Mouse (Mus musculus): Measurements from ENCODE around the gene Nup43.
A peak's percentile ranks its signal among the peaks of the same experiment; 100 is the strongest.
"Not testable (repeated sequence)": the region's sequence is repeated elsewhere in the genome, so short reads cannot be mapped to it uniquely, and the experiment has no call there.

Nup43 gene

DNA sequence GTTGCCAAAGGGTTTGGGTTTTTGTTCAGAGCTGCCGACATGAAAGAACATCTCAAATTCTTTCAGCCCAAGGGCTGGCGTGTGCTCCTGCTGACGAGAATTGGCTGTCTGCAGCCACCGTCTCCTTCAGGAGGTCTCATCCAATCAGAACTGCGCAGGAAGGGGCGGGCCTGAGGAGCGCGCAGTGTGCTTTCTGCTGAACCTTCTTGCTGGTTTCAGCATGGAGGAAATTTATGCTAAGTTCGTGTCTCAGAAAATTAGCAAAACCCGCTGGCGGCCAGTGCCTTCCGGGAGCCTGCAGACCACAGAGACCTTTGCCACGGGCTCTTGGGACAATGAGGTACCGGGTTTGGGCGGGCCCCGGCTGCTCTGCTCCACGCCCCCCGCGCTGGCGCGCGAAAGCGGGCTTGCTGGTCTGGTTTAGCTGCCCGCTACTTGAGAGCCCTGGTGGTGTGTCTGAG is at the start of gene Nup43:
Gene Nup43 (plus strand): TSS at position 162 of the 461 bp plus-strand sequence.
- peak; percentile 89 to 92 for DNase-seq

GRCm38 (mm10) chr10:7617556-7617955 is 49.7 kb upstream of the Nup43 start:
- DNase-seq: not testable (repeated sequence)

GRCm38 (mm10) chr10:7619821-7620241 is 47.5 kb upstream of the Nup43 start:
- DNase-seq: no peak

DNA sequence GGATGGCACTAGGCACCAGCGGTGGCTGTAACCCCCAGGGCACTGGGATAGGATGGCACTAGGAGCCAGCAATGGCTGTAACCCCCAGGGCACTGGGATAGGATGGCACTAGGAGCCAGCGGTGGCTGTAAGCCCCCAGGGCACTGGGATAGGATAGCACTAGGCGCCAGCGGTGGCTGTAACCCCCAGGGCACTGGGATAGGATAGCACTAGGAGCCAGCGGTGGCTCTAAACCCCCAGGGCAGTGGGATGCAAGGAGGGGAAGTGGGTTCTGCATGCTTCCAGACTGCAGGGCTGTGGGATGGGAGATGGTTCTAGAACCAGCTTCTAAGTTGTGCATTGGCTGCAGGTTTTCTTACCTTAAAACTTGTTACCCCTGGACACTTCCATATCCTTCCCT is 46.6 kb upstream of the Nup43 start:
- DNase-seq: no peak

- no peak for DNase-seq
Measured at GRCm38 (mm10) chr10:7622378-7622777, 44.9 kb upstream of the Nup43 start.

DNA sequence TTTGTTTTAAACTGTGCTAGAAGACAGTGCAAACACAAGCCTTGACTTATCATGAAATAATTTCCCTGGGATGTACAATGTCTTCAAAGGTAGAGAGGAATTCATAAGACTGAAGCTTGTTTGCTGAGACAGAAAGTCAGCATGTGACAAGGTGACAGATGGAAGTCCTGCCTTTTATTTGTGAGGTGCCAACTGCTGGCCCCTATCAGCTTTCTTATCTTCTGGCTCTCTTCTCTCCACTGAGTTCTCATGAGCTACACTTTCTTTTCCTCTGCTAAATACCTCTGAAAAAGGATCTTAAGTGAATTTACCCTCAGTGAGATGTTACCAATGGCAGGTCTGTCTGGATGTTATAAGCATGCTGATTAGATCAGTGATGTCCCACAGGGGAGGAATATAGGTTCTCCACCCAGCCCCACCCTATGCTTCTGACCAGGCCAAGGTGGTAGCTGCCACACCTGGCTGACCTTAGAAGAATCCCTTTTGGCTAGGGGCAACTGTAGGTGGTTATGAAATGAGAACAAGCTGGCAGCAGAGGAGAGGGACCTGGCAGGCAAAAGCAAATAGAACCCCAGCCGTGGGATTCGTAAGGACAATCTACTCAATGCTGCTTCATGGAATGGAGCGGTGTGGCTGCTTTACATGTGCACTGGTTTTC is 43.3 kb upstream of the Nup43 start:
- DNase-seq: no peak

GRCm38 (mm10) chr10:7629092-7629491 is 38.2 kb upstream of the Nup43 start:
- DNase-seq: no peak

GRCm38 (mm10) chr10:7630286-7630685 is 37.0 kb upstream of the Nup43 start:
- no peak for DNase-seq

DNA sequence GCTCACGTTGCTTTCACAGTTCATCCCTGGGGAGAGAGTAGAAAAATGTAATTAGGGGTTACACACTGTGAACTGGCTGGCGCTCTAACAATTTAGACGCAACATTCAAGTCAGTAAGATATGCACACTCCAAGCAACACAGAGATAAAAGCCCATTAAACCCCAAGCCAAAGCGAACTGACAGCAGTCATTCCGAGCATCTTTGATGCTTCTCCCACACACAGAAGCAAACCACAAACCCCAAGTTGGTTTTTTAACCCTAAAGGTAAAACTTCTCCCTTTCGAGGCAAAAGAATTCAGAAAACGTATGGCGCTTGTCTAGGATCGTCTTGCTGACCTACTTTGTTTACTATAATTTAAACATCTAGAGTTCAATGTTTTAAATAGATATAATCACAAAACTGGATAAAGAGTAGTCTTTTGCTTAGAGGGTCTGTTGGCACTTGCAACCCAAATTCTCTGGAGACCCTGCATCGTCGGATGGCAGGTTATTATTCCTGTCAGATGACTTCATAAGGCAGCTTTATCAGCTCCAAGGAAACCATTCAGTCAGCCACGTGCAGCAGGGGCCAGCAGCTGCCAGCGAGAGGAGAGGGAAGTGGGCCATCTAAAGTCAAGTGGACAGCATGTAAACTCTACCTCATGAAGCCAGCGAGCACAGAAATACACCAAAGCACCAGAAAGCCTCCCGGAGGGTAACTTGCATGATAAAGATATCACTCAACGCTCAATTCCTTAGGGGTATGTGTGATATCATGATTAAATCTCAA is 36.2 kb upstream of the Nup43 start:
- DNase-seq: no peak

DNA sequence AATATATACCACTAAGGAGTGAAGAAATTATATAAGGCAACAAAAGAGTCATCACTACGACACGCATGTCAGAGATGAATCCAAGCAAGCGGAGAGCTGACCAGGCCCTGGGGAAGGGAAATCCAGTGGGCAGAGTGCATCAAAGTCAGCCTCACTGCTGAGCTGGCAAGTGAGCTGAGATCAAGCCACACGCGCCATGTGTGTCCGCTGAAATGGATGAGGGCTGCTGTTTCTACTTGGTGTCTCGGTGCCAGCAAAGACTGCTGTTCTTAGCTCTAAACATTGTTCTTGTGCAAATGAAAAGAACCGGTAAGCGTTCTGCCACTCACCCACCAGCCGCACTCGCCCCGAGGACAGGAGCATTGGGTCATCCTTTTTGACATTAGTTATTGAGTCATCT is 26.9 kb upstream of the Nup43 start:
- no peak for DNase-seq

GRCm38 (mm10) chr10:7645911-7646310 is 21.4 kb upstream of the Nup43 start:
- DNase-seq: no peak

- DNase-seq: no peak
Measured at GRCm38 (mm10) chr10:7649059-7649458, 18.2 kb upstream of the Nup43 start.

DNA sequence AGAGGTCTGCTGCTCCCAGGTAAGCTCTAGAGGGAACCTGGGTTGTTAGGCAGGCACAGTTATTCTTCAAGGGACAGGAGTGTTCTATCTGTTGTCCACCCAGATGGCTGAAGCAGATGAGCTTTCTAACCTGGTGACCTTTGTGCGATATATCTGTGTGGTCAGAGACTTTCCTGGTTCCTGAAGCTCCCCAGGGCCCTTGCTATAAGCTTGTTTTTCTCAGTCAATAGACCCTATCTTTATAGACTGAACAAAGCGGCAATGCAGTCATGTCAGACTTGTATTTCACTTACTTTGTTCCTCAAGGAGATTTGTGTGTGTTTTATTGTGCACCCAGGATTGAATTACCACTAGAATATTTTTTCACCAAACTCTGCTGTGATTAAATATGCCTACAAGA is 16.2 kb upstream of the Nup43 start:
- DNase-seq: no peak

DNA sequence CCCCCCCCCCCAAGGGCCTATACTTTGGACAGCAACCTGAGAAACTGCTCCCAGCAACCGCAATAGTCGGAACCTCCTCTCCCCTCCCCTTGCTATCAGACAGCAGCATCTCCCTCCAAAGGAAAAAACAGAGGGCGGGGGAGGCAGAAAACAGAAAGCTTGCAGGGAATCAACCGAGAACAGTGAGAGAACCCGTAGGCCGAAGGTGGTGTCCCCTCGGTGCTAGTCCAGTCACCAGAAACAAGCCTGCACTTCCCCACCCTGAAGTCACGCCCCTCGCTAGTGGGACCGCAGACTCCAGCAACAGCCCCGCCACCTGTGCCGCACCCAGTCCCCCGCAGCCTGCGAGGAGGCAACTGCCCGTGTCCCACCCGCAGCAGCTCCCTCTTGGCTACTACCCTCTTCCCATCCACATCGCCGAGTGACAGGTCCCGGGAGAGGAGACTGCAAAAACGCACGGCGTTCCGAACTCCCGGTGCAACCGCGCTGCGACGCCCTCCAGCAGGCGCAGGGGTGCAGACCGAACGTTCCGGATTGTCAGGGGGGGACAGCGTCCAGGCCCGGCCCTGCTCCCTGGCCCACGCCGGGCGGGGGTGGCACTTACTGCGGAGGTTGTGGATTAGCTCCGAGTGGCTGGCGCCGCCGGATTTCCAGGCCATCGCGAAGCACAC is 4.7 kb upstream of the Nup43 start:
- DNase-seq: no peak

- peak; percentile 91 to 98 for DNase-seq
Measured at GRCm38 (mm10) chr10:7663159-7664026, 3.9 kb upstream of the Nup43 start.

GRCm38 (mm10) chr10:7664027-7664526 is 3.2 kb upstream of the Nup43 start:
- no peak for DNase-seq

GRCm38 (mm10) chr10:7664889-7665288 is 2.4 kb upstream of the Nup43 start:
- DNase-seq: no peak

DNA sequence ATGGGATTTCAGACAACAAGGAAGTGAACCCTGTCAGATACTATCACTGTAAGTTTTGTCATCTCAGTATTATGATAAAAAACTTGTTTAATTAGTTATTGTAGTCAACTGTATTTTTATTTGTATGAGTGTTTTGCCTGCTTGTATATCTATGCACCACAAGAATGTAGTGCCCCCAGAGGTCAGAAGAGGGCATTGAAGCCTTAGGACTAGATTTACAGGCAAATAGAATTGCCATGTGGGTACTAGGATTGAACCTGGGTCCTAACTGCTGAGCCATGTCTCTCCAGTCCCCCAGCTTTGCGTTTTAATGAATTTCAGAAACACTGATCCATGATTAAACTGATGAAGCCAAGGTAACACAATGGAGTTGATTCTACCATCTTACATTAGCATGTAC is 6.4 kb downstream of the Nup43 start:
- peak in 1 of 2 experiments; percentile 48 for DNase-seq

- peak; percentile 85 to 91 for DNase-seq
Measured at GRCm38 (mm10) chr10:7680731-7681301, 13.5 kb downstream of the Nup43 start, which contains the start of the genes Pcmt1 and Lats1. Pcmt1 (minus strand) TSS chr10:7681136. Lats1 (plus strand) TSS chr10:7681214.

DNA sequence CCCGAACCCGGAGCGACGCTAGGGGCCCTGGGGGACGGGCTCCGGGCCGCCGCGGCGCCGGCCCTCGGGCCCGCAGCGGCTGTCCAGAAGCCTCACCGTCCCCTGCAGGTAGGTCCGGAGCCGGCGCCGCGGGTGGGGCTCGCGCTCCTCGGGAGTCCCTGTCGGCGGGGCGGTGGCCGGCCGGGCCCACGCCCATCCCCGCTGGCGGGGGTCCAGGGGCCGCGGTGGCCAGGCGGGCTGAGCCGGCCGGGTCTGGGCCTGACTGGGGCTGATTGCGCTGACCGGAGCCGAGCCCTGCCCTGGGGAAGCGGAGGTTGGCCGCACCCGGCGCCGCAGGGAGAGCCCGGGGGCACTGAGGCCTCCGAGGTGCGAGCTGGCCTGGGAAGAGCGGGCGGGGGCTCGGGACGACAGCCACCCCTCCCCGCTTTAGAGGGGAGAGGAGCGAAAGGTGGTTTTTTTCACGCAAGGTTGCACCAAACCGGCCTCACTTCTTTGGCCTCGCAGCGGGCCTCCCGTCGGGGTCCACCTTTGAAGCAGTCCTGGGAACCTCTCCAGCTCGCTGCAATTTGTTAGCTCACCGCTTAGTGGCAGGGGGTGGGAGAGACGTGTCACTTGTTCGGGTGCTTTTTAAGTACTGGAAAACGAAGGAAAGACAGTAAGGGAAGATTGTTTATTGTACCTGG is 14.2 kb downstream of the Nup43 start:
- peak; percentile 59 to 78 for DNase-seq

- no peak for DNase-seq
Measured at GRCm38 (mm10) chr10:7682249-7682648, 14.9 kb downstream of the Nup43 start.

All from cerebellum, adult 18-20 months (tissue).